Mouse (Mus musculus): ENCODE measurements around the gene Ptpn13. TPM values are rescaled to one million over a fixed set of nuclear protein-coding genes. Genes with fewer than 3 reads are reported as not detected.

Gene Ptpn13
- polyA plus RNA-seq (2015; fragmentation: Nextera tagmentation; extraction: Ambion mirVana) = 0.55 and 0.76 TPM in 2 replicates

- WGBS (ENCODE audit: insufficient replicate concordance) = under 1% methylated on average over 43 of the region's 55 CpGs
- Histone ChIP-seq H3K27ac (replicated peaks) (no peak within 1 kb of the TSS), H3K4me1 (replicated peaks) (peaks cover 34% of the 10 kb centered on the region), H3K9ac (peak within 1 kb of the TSS; percentile 54; the same call in 1 of the 2 replicates), H3K4me2 (peak within 1 kb of the TSS; percentile 96), H3K27me3 (peaks cover 48% of the 10 kb centered on the region), H3K4me3 (replicated peaks) (peak within 1 kb of the TSS; percentile 63), H3K9me3 (replicated peaks) (no peaks in the 10 kb centered on the region), H3K36me3 (replicated peaks) (no peaks in the 10 kb centered on the region)
- ATAC-seq (ENCODE audit: insufficient read depth) = peak; percentile 96
These were observed at the start of gene Ptpn13 for GRCm38 (mm10) chr5:103424678-103425319. TSS of gene Ptpn13 (plus strand) at chr5:103425192.

GRCm38 (mm10) chr5:103375226-103375625 is 49.8 kb upstream of the Ptpn13 start:
- H3K4me1 ChIP-seq (replicated peaks) = no peaks in the 10 kb centered on the region
- H3K4me2 ChIP-seq = no peak overlapping the region
- no peak for ATAC-seq (ENCODE audit: insufficient read depth)
- 68% methylated on average over 9 of the region's 9 CpGs for WGBS (ENCODE audit: insufficient replicate concordance)
- peaks cover 46% of the 10 kb centered on the region for H3K27me3 ChIP-seq
- no peak overlapping the region for H3K9ac ChIP-seq
- no peaks in the 10 kb centered on the region for H3K9me3 ChIP-seq (replicated peaks)
- no peaks in the 10 kb centered on the region for H3K36me3 ChIP-seq (replicated peaks)
- H3K4me3 ChIP-seq (replicated peaks) = no peak overlapping the region
- H3K27ac ChIP-seq (replicated peaks) = no peak overlapping the region

DNA sequence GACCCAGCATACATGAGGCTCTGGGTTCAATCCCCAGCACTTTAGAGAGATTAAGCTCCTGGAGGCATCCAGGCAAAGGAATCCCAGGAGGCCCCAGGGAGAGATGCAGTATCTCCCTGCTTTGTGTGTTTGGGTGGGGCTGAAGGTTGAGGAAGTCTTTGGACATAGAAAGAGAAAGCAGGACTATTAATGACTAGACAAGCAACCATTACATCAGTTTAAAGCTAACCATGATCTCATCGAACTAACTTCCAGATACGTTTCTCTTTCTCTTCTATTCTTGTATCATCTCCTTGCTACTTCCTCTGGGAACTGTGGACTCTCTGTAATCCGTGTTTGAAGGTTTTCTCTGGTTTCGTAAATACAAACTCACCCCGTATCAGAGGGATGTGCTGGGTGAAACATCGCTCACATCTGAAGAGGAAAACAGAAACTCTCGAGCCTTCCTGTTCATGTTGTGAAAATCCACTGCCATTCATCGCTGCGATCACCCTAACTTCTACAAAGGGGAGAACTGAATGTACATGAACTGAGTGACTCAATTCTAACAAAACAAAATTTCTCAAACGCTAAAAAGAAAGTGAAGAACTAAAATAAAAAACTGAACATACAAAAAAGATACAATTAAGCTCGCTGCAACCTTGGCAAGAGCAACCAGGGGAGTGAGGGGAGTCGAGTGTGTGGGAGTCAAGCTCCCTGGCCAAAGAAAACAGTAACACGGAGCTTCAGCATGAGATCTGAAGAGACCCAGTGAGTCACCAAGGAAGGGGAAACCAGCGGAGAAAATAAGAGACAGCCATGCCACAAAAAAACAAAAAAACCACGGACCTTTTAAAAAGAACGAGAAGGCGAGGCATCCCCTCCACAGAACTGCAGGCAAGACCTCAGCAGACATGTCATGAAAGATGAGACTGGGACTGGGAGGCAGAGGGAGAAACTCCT is 48.4 kb upstream of the Ptpn13 start:
- Histone ChIP-seq H3K9me3 (replicated peaks) (no peaks in the 10 kb centered on the region), H3K4me3 (replicated peaks) (no peak overlapping the region), H3K4me1 (replicated peaks) (no peaks in the 10 kb centered on the region), H3K27me3 (peaks cover 52% of the 10 kb centered on the region), H3K9ac (no peak overlapping the region), H3K36me3 (replicated peaks) (no peaks in the 10 kb centered on the region), H3K4me2 (no peak overlapping the region), H3K27ac (replicated peaks) (no peak overlapping the region)
- no peak for ATAC-seq (ENCODE audit: insufficient read depth)
- 29% methylated on average over 17 of the region's 17 CpGs for WGBS (ENCODE audit: insufficient replicate concordance)

DNA sequence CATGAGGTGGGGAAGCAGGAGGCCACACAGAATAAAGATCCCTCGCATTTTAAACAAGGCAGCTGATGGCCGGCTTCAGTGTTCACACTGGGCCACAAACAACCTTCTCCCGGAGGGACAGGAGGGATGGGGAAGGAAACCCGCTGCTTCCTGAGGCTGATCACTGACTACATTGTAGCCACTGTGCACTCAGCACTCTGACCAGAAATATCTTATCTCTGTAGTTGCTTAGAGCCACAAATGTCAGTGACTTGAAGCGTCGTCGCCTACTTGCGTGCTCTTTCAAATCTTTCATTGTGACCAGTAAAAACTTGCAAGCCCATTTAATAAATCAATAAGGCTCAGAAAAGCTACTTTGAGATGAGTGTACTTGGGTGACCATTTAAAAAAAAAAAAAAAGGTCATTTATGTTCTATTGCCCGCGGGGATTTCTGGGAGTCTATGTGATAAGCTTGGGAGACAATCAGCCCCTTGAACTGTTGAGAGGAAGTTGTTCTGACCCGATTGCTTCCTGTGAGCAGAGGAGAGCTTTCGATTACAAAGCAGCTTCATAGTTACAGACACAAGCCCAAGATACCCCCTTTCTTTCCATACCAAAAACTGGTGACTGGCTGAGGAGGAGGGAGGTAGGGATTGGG is 47.4 kb upstream of the Ptpn13 start:
- no peak for ATAC-seq (ENCODE audit: insufficient read depth)
- H3K4me3 ChIP-seq (replicated peaks) = no peak overlapping the region
- WGBS (ENCODE audit: insufficient replicate concordance) = 6% methylated on average over 12 of the region's 12 CpGs
- H3K4me2 ChIP-seq = no peak overlapping the region
- no peak overlapping the region for H3K9ac ChIP-seq
- no peaks in the 10 kb centered on the region for H3K4me1 ChIP-seq (replicated peaks)
- peaks cover 54% of the 10 kb centered on the region for H3K27me3 ChIP-seq
- no peaks in the 10 kb centered on the region for H3K36me3 ChIP-seq (replicated peaks)
- H3K27ac ChIP-seq (replicated peaks) = 0 out of 2 replicates have a peak overlapping the region, but pooled peaks have one; percentile 6
- no peaks in the 10 kb centered on the region for H3K9me3 ChIP-seq (replicated peaks)

- 51% methylated on average over 11 of the region's 11 CpGs for WGBS (ENCODE audit: insufficient replicate concordance)
- no peaks in the 10 kb centered on the region for H3K4me1 ChIP-seq (replicated peaks)
- H3K27ac ChIP-seq (replicated peaks) = no peak overlapping the region
- H3K9me3 ChIP-seq (replicated peaks) = no peaks in the 10 kb centered on the region
- no peaks in the 10 kb centered on the region for H3K36me3 ChIP-seq (replicated peaks)
- H3K27me3 ChIP-seq = peaks cover 45% of the 10 kb centered on the region
- no peak overlapping the region for H3K9ac ChIP-seq
- ATAC-seq (ENCODE audit: insufficient read depth) = no peak
- no peak overlapping the region for H3K4me2 ChIP-seq
- H3K4me3 ChIP-seq (replicated peaks) = no peak overlapping the region
These were observed 44.0 kb upstream of the Ptpn13 start for GRCm38 (mm10) chr5:103380785-103381527.

- WGBS (ENCODE audit: insufficient replicate concordance) = 60% methylated on average over 4 of the region's 4 CpGs
- Histone ChIP-seq H3K9me3 (replicated peaks) (no peaks in the 10 kb centered on the region), H3K4me1 (replicated peaks) (no peaks in the 10 kb centered on the region; the same call in 1 of the 2 replicates), H3K9ac (no peak overlapping the region), H3K27ac (replicated peaks) (no peak overlapping the region), H3K36me3 (replicated peaks) (no peaks in the 10 kb centered on the region), H3K4me3 (replicated peaks) (no peak overlapping the region), H3K4me2 (no peak overlapping the region), H3K27me3 (peaks cover 26% of the 10 kb centered on the region)
- no peak for ATAC-seq (ENCODE audit: insufficient read depth)
These were observed 42.0 kb upstream of the Ptpn13 start for GRCm38 (mm10) chr5:103382951-103383350.

GRCm38 (mm10) chr5:103384021-103384420 is 41.0 kb upstream of the Ptpn13 start:
- H3K4me2 ChIP-seq = no peak overlapping the region
- WGBS (ENCODE audit: insufficient replicate concordance) = 61% methylated on average over 7 of the region's 7 CpGs
- no peak overlapping the region for H3K4me3 ChIP-seq (replicated peaks)
- no peak for ATAC-seq (ENCODE audit: insufficient read depth)
- H3K27ac ChIP-seq (replicated peaks) = no peak overlapping the region
- no peaks in the 10 kb centered on the region for H3K36me3 ChIP-seq (replicated peaks)
- peaks cover 16% of the 10 kb centered on the region for H3K27me3 ChIP-seq
- no peaks in the 10 kb centered on the region; the same call in 1 of the 2 replicates for H3K4me1 ChIP-seq (replicated peaks)
- no peak overlapping the region for H3K9ac ChIP-seq
- H3K9me3 ChIP-seq (replicated peaks) = no peaks in the 10 kb centered on the region

DNA sequence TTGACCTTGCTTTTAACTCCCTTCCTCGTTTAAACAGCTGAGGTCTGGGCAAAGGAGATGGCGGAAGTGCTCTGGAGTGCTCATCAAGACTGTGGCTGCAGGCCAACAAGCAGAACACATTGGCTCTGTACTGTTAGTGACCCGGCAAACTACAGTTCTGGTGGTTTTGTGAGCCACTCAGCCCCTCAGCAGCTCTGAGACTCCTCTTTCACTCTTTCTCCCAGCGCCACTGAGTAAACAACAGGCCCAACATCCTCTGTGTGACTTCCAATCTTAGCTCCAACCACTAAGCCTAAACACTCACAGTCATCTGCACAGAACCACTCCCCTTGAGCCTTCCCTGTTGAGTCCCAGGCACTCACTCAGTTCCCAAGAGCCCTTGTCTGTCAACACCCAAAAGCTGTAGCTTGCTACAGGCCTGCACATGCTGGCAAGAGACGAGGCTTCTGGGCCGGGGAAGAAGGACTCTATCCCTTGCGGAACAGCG is 37.4 kb upstream of the Ptpn13 start:
- no peak overlapping the region for H3K27ac ChIP-seq (replicated peaks)
- no peak for ATAC-seq (ENCODE audit: insufficient read depth)
- H3K4me3 ChIP-seq (replicated peaks) = no peak overlapping the region
- peaks cover 3% of the 10 kb centered on the region; the same call in 1 of the 2 replicates for H3K27me3 ChIP-seq
- no peaks in the 10 kb centered on the region for H3K9me3 ChIP-seq (replicated peaks)
- no peak overlapping the region for H3K4me2 ChIP-seq
- H3K36me3 ChIP-seq (replicated peaks) = no peaks in the 10 kb centered on the region
- WGBS (ENCODE audit: insufficient replicate concordance) = 57% methylated on average over 8 of the region's 8 CpGs
- no peaks in the 10 kb centered on the region; the same call in 1 of the 2 replicates for H3K4me1 ChIP-seq (replicated peaks)
- no peak overlapping the region for H3K9ac ChIP-seq

DNA sequence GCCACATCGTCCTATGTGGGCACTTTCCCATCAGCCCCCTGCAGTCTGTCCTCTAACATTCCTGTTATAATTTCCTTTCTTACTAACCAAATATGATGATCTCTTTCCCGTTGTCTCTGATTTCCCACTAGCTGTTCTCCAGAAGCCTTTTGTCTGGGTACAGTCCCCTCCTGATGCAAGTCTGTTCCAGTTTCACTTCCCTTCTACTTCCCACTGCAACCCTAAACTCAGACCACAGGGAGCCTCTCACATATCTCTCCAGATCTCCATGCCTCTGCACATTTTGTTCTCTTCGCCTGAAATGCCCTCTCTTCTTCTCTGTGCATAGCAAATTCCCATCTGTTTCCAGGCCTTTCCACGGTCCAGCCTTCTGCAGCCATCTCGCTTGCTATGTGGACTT is 35.6 kb upstream of the Ptpn13 start:
- H3K9me3 ChIP-seq (replicated peaks) = no peaks in the 10 kb centered on the region
- WGBS (ENCODE audit: insufficient replicate concordance) = 46% methylated on average over 5 of the region's 5 CpGs
- H3K4me3 ChIP-seq (replicated peaks) = no peak overlapping the region
- ATAC-seq (ENCODE audit: insufficient read depth) = no peak
- no peaks in the 10 kb centered on the region for H3K27me3 ChIP-seq
- H3K36me3 ChIP-seq (replicated peaks) = no peaks in the 10 kb centered on the region
- no peaks in the 10 kb centered on the region; the same call in 1 of the 2 replicates for H3K4me1 ChIP-seq (replicated peaks)
- H3K9ac ChIP-seq = no peak overlapping the region
- H3K4me2 ChIP-seq = no peak overlapping the region
- H3K27ac ChIP-seq (replicated peaks) = no peak overlapping the region

- Histone ChIP-seq H3K4me3 (replicated peaks) (no peak overlapping the region), H3K9ac (no peak overlapping the region), H3K4me2 (no peak overlapping the region), H3K27me3 (no peaks in the 10 kb centered on the region), H3K4me1 (replicated peaks) (no peaks in the 10 kb centered on the region), H3K27ac (replicated peaks) (no peak overlapping the region), H3K36me3 (replicated peaks) (no peaks in the 10 kb centered on the region), H3K9me3 (replicated peaks) (no peaks in the 10 kb centered on the region)
- WGBS (ENCODE audit: insufficient replicate concordance) = 20% methylated on average over 4 of the region's 4 CpGs
- ATAC-seq (ENCODE audit: insufficient read depth) = no peak
These were observed 31.8 kb upstream of the Ptpn13 start for GRCm38 (mm10) chr5:103393220-103393619.
